Mouse (Mus musculus) spleen, adult 2 months (tissue): ENCODE measurements around the gene Gpsm3. TPM values are rescaled to one million over a fixed set of nuclear protein-coding genes. Genes with fewer than 3 reads are reported as not detected.

Source experiments
- DNase-seq, 2 experiments: peaks; one replicate each; pipeline versions ENCODE4 v3.0.0 to v3.0.0-alpha.2; 2012 to 2021; ENCODE audit warnings: low spot score in 2 of 2, low read depth in 1 of 2
- H3K27ac ChIP-seq: fragments of 200-500 bp; 2 replicates; pipeline ENCODE4 v1.5.1; 2012; ENCODE audit warnings: low read length, inconsistent platforms; ENCODE audit not compliant: insufficient read depth
- H3K27me3 ChIP-seq: fragments of 200-500 bp; 2 replicates; pipeline ENCODE4 v1.6.1; 2012; ENCODE audit warnings: mild to moderate bottlenecking, moderate library complexity, low read length, inconsistent platforms; ENCODE audit not compliant: control insufficient read depth, insufficient read depth
- H3K36me3 ChIP-seq: fragments of 200-500 bp; 2 replicates; pipeline ENCODE4 v1.6.1; 2012; ENCODE audit warnings: mild to moderate bottlenecking, low read length, inconsistent platforms; ENCODE audit not compliant: control insufficient read depth, insufficient read depth
- H3K4me1 ChIP-seq: fragments of 200-500 bp; 2 replicates; pipeline ENCODE4 v1.6.1; 2011; ENCODE audit warnings: inconsistent platforms; ENCODE audit not compliant: control insufficient read depth, insufficient read depth, insufficient read length
- H3K4me3 ChIP-seq: fragments of 200-500 bp; 2 replicates; pipeline ENCODE4 v1.5.1; 2011; ENCODE audit warnings: mild to moderate bottlenecking, inconsistent platforms; ENCODE audit not compliant: insufficient read depth, insufficient read length; ENCODE audit errors: extremely low read depth
- CTCF ChIP-seq: fragments of 200-500 bp; IDR thresholded peaks from 2 replicates; pipeline ENCODE4 v1.5.1; 2011; ENCODE audit warnings: mild to moderate bottlenecking, inconsistent platforms; ENCODE audit not compliant: insufficient read depth, insufficient read length, insufficient replicate concordance; ENCODE audit errors: extremely low read depth
- POLR2A ChIP-seq: fragments of 200-500 bp; IDR thresholded peaks from 2 replicates; pipeline ENCODE4 v1.6.1; 2011; ENCODE audit warnings: low read depth, low read length, inconsistent platforms
- WGBS: fragments of 180-500 bp; shearing (Covaris S2); methylation state at CpG from one replicate; pipeline ENCODE4 v1.1.7; 2018; 5-methylcytosine and 5-hydroxymethylcytosine counted together
- polyA plus RNA-seq: library from polyadenylated mRNA; depleted of rRNA; stranded (reverse); fragments of >200 nt; gene quantifications from 2 replicates; pipeline ENCODE4 v1.2.3, GENCODE M21; 2012

Gene Gpsm3
- polyA plus RNA-seq, 1 experiment: 68.8 TPM

GRCm38 (mm10) chr17:34615871-34616270, 26.3 kb downstream of the Gpsm3 start, which contains the start of gene Egfl8:
Egfl8 (minus strand) TSS chr17:34615971.
- TF ChIP-seq CTCF (no peak), POLR2A (no peak)
- 82% methylated on average over 6 of the region's 6 CpGs for WGBS
- Histone ChIP-seq H3K27ac (no peak within 1 kb of the TSS), H3K4me1 (no peaks in the 10 kb centered on the region), H3K4me3 (no peak within 1 kb of the TSS), H3K36me3 (peaks cover 16% of the 10 kb centered on the region), H3K27me3 (no peaks in the 10 kb centered on the region)
- DNase-seq: no peak

GRCm38 (mm10) chr17:34618999-34619398, 29.4 kb downstream of the Gpsm3 start:
- WGBS: 9% methylated on average over 6 of the region's 6 CpGs
- no peak for TF ChIP-seq POLR2A
- TF ChIP-seq CTCF: peak; percentile 69; the same call in 1 of the 2 replicates
- Histone ChIP-seq H3K27me3 (no peaks in the 10 kb centered on the region), H3K4me3 (no peak overlapping the region), H3K4me1 (no peaks in the 10 kb centered on the region), H3K36me3 (peaks cover 5% of the 10 kb centered on the region; the same call in 1 of the 2 replicates), H3K27ac (no peak overlapping the region)
- DNase-seq: peak; percentile 61 to 81

GRCm38 (mm10) chr17:34621006-34621405, 31.4 kb downstream of the Gpsm3 start:
- TF ChIP-seq CTCF (no peak), POLR2A (no peak)
- DNase-seq: no peak
- no peak overlapping the region for H3K4me3 ChIP-seq
- H3K4me1 ChIP-seq: no peaks in the 10 kb centered on the region
- WGBS: 98% methylated on average over 8 of the region's 8 CpGs
- no peaks in the 10 kb centered on the region for H3K27me3 ChIP-seq
- peaks cover 3% of the 10 kb centered on the region; the same call in 1 of the 2 replicates for H3K36me3 ChIP-seq
- H3K27ac ChIP-seq: no peak overlapping the region

GRCm38 (mm10) chr17:34623161-34623560, 33.6 kb downstream of the Gpsm3 start:
- no peak for DNase-seq
- H3K4me1 ChIP-seq: peaks cover 4% of the 10 kb centered on the region; the same call in 1 of the 2 replicates
- 89% methylated on average over 9 of the region's 9 CpGs for WGBS
- TF ChIP-seq POLR2A: no peak
- TF ChIP-seq CTCF: no peak
- H3K27me3 ChIP-seq: no peaks in the 10 kb centered on the region
- H3K36me3 ChIP-seq: peaks cover 3% of the 10 kb centered on the region; the same call in 1 of the 2 replicates
- no peak overlapping the region for H3K27ac ChIP-seq
- no peak overlapping the region for H3K4me3 ChIP-seq

GRCm38 (mm10) chr17:34624981-34625380, 35.4 kb downstream of the Gpsm3 start:
- no peak overlapping the region for H3K27ac ChIP-seq
- no peak for TF ChIP-seq CTCF
- no peak for TF ChIP-seq POLR2A
- H3K4me1 ChIP-seq: peaks cover 4% of the 10 kb centered on the region; the same call in 1 of the 2 replicates
- WGBS: 92% methylated on average over 3 of the region's 3 CpGs
- peaks cover 3% of the 10 kb centered on the region; the same call in 1 of the 2 replicates for H3K36me3 ChIP-seq
- no peaks in the 10 kb centered on the region for H3K27me3 ChIP-seq
- no peak overlapping the region for H3K4me3 ChIP-seq
- no peak for DNase-seq

- DNase-seq: no peak
- H3K4me1 ChIP-seq: peaks cover 13% of the 10 kb centered on the region
- H3K27ac ChIP-seq: no peak overlapping the region
- 65% methylated on average over 16 of the region's 16 CpGs for WGBS
- TF ChIP-seq CTCF: no peak
- no peak for TF ChIP-seq POLR2A
- H3K4me3 ChIP-seq: peak overlapping the region; percentile 60; the same call in 1 of the 2 replicates
- peaks cover 3% of the 10 kb centered on the region; the same call in 1 of the 2 replicates for H3K36me3 ChIP-seq
- H3K27me3 ChIP-seq: peaks cover 8% of the 10 kb centered on the region; the same call in 1 of the 2 replicates
These were observed 36.6 kb downstream of the Gpsm3 start for GRCm38 (mm10) chr17:34626062-34626772.

- WGBS: under 1% methylated on average over 15 of the region's 18 CpGs
- no peak for DNase-seq
- H3K36me3 ChIP-seq: peaks cover 3% of the 10 kb centered on the region; the same call in 1 of the 2 replicates
These were observed 37.1 kb downstream of the Gpsm3 start for GRCm38 (mm10) chr17:34626773-34627092.

More at GRCm38 (mm10) chr17:34626773-34627092, 37.1 kb downstream of the Gpsm3 start:
- H3K27me3 ChIP-seq: peaks cover 9% of the 10 kb centered on the region; the same call in 1 of the 2 replicates
- H3K27ac ChIP-seq: peak overlapping the region; percentile 6; the same call in 1 of the 2 replicates
- peak overlapping the region; percentile 60 for H3K4me3 ChIP-seq
- peak; percentile 6; the same call in 1 of the 2 replicates for TF ChIP-seq CTCF
- TF ChIP-seq POLR2A: no peak
- peaks cover 16% of the 10 kb centered on the region for H3K4me1 ChIP-seq
